Mouse (Mus musculus) embryo, embryonic 9.5 days (tissue): ENCODE data around the gene BC048679.
"Not testable (repeated sequence)": the region's sequence is repeated elsewhere in the genome, so short reads cannot be mapped to it uniquely, and the experiment has no call there.

ENCODE experiments used
- DNase-seq: peaks from one replicate; pipeline ENCODE4 v3.0.0-alpha.2; 2017; ENCODE audit errors: extremely low spot score

BC048679 gene

GRCm38 (mm10) chr7:81498181-81498580 lies at the start of gene BC048679:
BC048679 (minus strand) TSS chr7:81498281.
- DNase-seq, result no peak

DNA sequence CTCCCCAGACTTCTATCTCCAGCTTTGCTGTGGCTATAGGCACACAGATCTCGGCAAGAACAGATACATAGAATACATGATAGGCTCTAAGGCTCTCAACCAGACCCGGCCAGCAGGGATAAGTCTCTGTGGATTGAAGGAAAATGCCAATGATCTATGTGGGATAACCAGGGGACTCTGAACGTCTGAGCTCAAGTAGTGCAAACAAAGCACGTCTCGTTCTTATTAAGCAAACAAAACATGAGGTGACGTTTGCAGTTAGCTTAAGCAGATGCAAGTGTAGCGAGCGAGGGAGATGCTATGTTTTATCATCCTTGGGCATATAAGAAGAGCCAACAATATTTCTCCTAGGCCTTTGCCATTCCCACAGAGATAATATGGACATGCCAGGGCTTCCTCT lies 44.9 kb upstream of the BC048679 start:
- DNase-seq, result no peak

- DNase-seq, result no peak
These were observed 43.9 kb upstream of the BC048679 start for GRCm38 (mm10) chr7:81541924-81542524.

DNA sequence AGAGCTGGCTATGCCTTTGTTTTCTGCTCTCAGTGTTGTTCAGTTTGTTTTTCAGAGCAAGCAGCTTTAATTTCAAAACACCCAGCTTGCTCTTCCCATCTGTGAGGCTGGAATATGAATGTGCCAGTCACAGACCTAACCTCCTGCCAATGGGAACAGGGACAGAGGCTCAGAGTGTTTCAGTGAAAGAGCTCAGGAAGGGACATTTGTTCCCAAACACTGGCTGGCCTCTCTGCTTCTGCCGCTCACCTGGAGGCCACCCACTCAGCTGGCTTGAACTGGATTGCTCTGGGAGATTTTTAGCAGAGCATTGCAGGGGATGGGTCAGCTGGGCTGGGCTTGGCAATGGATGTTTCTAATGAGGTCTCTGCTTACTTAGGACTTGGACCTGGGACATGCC lies 42.9 kb upstream of the BC048679 start:
- no peak for DNase-seq

DNA sequence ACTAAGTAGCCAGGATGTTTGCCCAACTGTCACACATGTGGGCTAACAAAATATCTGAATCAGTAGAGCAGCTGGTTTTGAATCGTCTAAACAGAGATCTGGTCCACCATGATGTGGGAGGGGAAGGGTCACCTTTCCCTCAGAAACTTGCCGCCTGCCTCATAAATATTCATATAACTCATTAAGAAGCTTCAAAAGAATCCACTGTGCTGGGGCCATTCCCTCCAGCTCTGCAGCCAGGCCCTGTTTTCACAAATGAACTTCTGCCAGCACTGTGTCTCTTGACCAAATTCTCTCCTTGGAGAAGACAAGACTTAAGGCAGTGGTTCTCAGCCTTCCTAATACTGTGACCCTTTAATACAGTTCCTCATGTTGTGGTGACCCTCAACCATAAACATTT lies 41.5 kb upstream of the BC048679 start:
- DNase-seq, result no peak

- DNase-seq, result no peak
These were observed 40.1 kb upstream of the BC048679 start for GRCm38 (mm10) chr7:81538070-81538675.

DNA sequence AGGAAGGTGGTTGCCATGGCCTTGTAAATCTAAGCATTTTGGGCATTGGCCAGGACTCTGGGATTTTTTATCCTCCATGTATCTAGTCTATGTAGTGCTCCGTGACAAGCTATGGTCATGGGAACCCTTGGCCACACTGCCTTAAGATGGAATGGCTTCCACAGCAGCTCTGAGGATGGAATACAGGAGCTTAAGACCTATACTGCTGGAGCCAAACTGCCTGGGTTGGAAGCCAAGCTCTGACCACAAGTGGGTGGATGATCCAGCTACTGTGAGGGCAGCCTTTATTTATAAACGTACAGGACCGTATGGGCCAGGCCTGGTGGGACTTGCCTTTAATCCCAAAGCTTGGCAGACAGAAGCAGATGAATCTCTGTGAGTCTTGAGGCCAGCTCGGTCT lies 38.4 kb upstream of the BC048679 start:
- DNase-seq, result no peak

- no peak for DNase-seq
These were observed 33.4 kb upstream of the BC048679 start for GRCm38 (mm10) chr7:81531462-81531861.

- DNase-seq, result no peak
These were observed 30.8 kb upstream of the BC048679 start for GRCm38 (mm10) chr7:81528918-81529317.

DNA sequence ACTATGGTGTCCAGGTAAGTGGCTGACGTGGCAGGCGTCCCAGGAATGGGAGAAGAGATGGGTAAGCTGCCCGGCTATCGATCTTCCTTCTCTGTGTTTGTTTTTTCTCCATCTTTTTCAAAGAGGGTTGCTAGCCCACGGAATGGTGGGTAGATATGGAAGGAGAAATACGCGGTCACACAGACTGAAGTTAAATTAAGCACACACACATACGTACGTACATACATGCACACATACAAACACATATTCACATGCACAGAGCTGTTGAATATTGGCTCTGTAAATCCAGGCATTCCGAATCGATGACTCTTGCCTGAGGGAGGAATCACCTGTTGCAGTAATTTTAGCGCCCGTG lies 25.6 kb upstream of the BC048679 start:
- DNase-seq, result no peak

- peak; percentile 94 for DNase-seq
These were observed 25.1 kb upstream of the BC048679 start for GRCm38 (mm10) chr7:81523008-81523662.

- DNase-seq, result no peak
These were observed 18.3 kb upstream of the BC048679 start for GRCm38 (mm10) chr7:81516154-81517030.

DNA sequence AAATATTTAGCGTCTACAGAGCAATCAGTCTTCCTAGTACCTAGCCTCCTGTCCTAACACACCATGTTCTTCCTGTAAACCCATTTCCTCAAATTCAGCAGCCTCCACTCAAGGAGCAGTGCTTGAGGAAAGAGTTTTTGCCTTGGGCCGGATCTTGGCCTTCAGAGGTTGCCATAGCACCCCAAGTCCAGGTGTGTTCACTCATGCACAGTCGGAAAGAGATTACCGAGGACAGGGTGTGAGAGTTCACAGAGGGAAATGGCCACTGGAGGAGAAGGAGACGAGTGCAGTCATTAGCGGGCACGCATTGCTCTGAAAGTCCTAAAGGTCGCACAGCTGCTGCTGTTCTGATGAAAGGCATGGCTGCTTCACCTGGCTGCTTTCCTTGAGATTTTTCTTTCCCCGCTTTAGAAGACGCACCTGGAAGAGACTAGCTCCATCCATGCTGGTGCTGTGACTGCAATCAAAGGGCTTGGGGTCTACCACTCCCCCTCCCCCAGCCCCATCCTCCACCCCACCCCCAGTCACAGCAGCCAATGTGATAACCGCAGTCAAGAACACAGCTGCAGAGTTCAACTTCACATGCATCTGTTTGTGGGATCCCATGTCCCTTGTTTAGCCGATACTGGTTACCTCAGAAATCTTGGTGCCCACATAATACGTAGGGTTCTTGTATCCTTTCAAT lies 17.0 kb upstream of the BC048679 start:
- no peak for DNase-seq

- DNase-seq, result no peak
These were observed 3.0 kb upstream of the BC048679 start for GRCm38 (mm10) chr7:81501050-81501449.

GRCm38 (mm10) chr7:81497171-81497570 lies 910 bp downstream of the BC048679 start:
- peak; percentile 54 for DNase-seq

- peak; percentile 77 for DNase-seq
These were observed 4.6 kb downstream of the BC048679 start, which contains the start of gene Ap3b2 for GRCm38 (mm10) chr7:81493331-81494021. Ap3b2 (minus strand) TSS chr7:81493925.

GRCm38 (mm10) chr7:81492628-81493027 lies 5.5 kb downstream of the BC048679 start:
- no peak for DNase-seq

DNA sequence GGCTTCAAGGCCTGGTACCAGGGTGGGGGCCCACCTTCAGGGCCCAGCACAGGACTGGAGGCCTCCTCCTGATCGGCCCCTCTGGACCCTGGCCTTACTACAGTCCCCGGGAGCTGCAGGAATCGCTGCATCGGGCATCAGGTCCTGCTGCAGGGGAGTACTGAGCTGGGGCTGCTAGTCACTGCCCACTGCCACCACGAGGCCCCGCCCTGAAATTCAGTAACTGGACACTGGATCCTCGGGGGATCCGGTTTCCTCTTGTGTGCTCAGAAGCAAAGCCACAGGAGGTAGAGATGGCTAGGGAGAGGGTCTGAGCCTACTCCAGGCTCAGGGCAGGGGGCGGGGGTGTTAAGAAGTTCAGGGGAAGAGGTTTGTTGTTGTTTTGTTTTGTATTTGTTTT lies 8.4 kb downstream of the BC048679 start:
- DNase-seq, result peak; percentile 50

GRCm38 (mm10) chr7:81480800-81481199 lies 17.3 kb downstream of the BC048679 start:
- no peak for DNase-seq

DNA sequence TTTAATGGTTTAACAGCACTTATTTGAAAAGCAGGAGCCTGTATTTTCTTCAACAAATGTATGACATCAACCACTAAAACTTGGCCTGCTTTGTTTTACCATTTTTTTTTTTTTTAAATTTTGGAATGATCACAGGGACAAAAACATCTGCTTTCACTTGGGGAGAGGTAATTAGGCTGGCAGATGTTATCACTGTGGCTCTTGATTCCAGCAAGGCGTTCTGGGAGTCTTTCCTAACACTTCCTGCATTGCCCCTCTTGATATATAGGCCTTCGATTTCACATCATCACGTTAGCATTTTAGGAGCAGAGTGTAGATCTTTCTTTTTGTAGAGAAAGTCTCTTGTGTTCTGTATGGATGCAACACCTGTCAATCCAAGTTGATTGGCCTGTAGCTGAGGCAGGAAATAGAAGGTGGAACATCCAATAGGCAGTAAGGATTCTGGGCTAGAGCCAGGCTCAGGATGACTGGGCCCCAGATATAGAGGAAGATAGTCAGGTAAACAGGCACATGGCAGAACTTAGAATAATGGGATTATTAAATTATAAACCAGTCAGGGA lies 18.5 kb downstream of the BC048679 start:
- no peak for DNase-seq

DNA sequence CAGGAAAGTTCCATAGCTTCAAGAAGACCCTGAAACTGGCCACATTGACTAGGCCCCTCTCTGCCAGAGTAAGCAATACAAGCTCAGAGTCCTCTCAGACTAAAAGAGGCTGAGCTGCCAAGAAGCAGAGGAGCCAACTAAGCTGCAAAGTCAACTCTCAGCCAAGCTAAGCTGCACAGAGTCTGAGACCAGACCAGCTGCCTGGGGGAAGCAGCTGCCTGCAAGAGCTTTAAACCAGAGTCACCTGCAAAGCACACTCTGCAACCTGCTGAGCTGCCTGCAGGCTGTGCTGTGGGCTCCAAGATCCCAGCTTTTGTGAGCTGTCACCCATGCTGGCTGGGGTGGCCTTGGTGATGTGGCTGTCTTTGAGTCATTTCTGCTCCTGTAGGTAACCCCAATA lies 19.8 kb downstream of the BC048679 start:
- DNase-seq, result not testable (repeated sequence)
